In the genomic region with DNA sequence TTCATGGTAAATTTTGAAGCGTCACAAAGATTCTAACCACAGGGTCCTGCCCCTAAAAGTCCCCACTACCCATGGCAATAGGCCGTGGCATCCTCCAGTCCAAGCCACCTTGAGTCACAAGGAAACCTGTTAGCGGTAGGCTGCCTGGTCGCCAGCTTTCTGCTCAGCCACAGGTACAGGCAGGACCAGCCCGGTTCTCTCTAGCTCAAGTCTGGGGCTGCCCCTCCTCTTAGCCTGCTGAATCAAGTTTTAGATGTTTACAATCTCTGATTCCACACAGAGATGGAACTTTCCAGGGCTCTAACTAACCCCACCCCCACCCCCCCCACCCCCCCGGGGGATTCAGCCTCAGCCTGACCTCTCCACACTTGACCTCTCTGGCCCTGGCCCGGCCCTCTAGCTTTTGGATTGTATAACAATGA, we compare ENCODE assay signal across 14 mouse cellular contexts. TPM values are rescaled to one million over a fixed set of nuclear protein-coding genes. Genes with fewer than 3 reads are reported as not detected.
DNase-seq lines count a peak whose midpoint lies in the region; ATAC-seq and TF ChIP-seq lines count a peak whose summit lies in the region.
"Had no signal": no experiment of that assay in that cellular context is flagged by ENCODE, and none has a peak within 500 bp of the region (broad histone marks: within the 10 kb centered on the region; RNA-seq: fewer than 3 reads in every experiment).

No protein-coding gene starts in this region.

- no peaks in the 10 kb centered on the region for H3K36me3 ChIP-seq in heart, embryonic 10.5 days
- no peaks in the 10 kb centered on the region for H3K36me3 ChIP-seq in intestine, postnatal 0 days (ENCODE audit: control insufficient read depth, insufficient read depth)
- H3K36me3 ChIP-seq: stomach, embryonic 15.5 days had no signal

- TF ChIP-seq CTCF in intestine, postnatal 0 days (IDR thresholded peaks at IDR 0.05; ENCODE audit: low read depth): no peak

- intact Hi-C loops in left cerebral cortex, postnatal 25 days (cut with DNase I): no loop called here

- peak overlapping the region; percentile 62; the same call in 1 of the 2 replicates for H3K27ac ChIP-seq in heart, embryonic 10.5 days
- no peak overlapping the region for H3K27ac ChIP-seq in intestine, postnatal 0 days (ENCODE audit: low read depth, low read length)
- H3K27ac ChIP-seq: forebrain, embryonic 13.5 days; liver, embryonic 14.5 days; stomach, embryonic 15.5 days had no signal

- peak; percentile 91 for ATAC-seq in inflammation-experienced regulatory T-cells, adult 6 months
- ATAC-seq in intestine, postnatal 0 days: no peak
- ATAC-seq: forebrain, embryonic 13.5 days had no signal

- no peaks in the 10 kb centered on the region for H3K9me3 ChIP-seq in heart, embryonic 10.5 days
- no peaks in the 10 kb centered on the region for H3K9me3 ChIP-seq in intestine, postnatal 0 days (ENCODE audit: control insufficient read depth)
- H3K9me3 ChIP-seq: forebrain, embryonic 13.5 days; megakaryocyte, embryonic 14.5 days; stomach, embryonic 15.5 days had no signal

- no peak overlapping the region for H3K4me2 ChIP-seq in intestine, postnatal 0 days (replicated peaks; ENCODE audit: low read depth)
- H3K4me2 ChIP-seq: forebrain, embryonic 13.5 days; stomach, embryonic 15.5 days had no signal

- DNase-seq in heart, embryonic 10.5 days (ENCODE audit: low spot score): no peak
- DNase-seq in heart, postnatal 4 days: no peak
- peak; percentile 80 for DNase-seq in CD4-positive, CD25-positive, alpha-beta regulatory T cell, adult 2 months (ENCODE audit: low read depth, low spot score)
- peak; percentile 76 to 81 for DNase-seq in kidney, postnatal 36 days
- DNase-seq in spleen, postnatal 4 days (ENCODE audit: low spot score in 2 of 2): no peak
- no peak for DNase-seq in left cerebral cortex, postnatal 25 days (ENCODE audit: low spot score in 2 of 2)
- DNase-seq: gastrocnemius, postnatal 14 days; right cerebral cortex, adult 18-20 months had no signal

- no peak overlapping the region for H3K4me3 ChIP-seq in heart, embryonic 10.5 days
- no peak overlapping the region for H3K4me3 ChIP-seq in intestine, postnatal 0 days (ENCODE audit: low read depth, low read length)
- H3K4me3 ChIP-seq: forebrain, embryonic 13.5 days; megakaryocyte, embryonic 14.5 days; stomach, embryonic 15.5 days had no signal

- no peak overlapping the region for H3K9ac ChIP-seq in intestine, postnatal 0 days (ENCODE audit: low read depth, low read length)
- H3K9ac ChIP-seq: forebrain, embryonic 13.5 days; liver, embryonic 14.5 days; stomach, embryonic 15.5 days had no signal

- H3K4me1 ChIP-seq in heart, embryonic 10.5 days: peaks cover 42% of the 10 kb centered on the region
- no peaks in the 10 kb centered on the region for H3K4me1 ChIP-seq in intestine, postnatal 0 days (replicated peaks; ENCODE audit: control insufficient read depth, insufficient read depth, low read length)
- H3K4me1 ChIP-seq: megakaryocyte, embryonic 14.5 days had no signal

- H3K27me3 ChIP-seq in heart, embryonic 10.5 days (ENCODE audit: insufficient read depth, poor library complexity, severe bottlenecking): 0 out of 2 replicates have a peak, but pooled peaks cover 6% of the 10 kb centered on the region
- H3K27me3 ChIP-seq in intestine, postnatal 0 days (replicated peaks; ENCODE audit: control insufficient read depth, insufficient read depth, low read length): no peaks in the 10 kb centered on the region
- H3K27me3 ChIP-seq: stomach, embryonic 15.5 days had no signal

- WGBS in heart, embryonic 10.5 days: 55% methylated on average over 7 of the region's 7 CpGs
- WGBS in intestine, postnatal 0 days: 52% methylated on average over 7 of the region's 7 CpGs

RNA-seq across cellular contexts. Expression of a gene that starts 36.4 kb away (rescaled TPM):
- polyA plus RNA-seq in heart, embryonic 10.5 days (2016; fragmentation: Nextera tagmentation; extraction: Ambion mirVana): 324 and 492 TPM in 2 replicates
- 10 to 100 TPM; 96.2 to 97.8 TPM for total RNA-seq in heart, postnatal 4 days (2021)
- polyA plus RNA-seq in inflammation-experienced regulatory T-cells, adult 6 months (2017; shearing (Covaris generic)): 100 to 1,000 TPM; 125 to 343 (median 290) TPM
- polyA plus RNA-seq in intestine, postnatal 0 days (2015; fragmentation: Nextera tagmentation; extraction: Ambion mirVana): 106 and 118 TPM in 2 replicates
- 10 to 100 TPM; 37.5 to 39.2 TPM for total RNA-seq in left cerebral cortex, postnatal 25 days (2021)

RNA-seq across cellular contexts. Expression of a gene that starts 53.7 kb away (rescaled TPM):
- 336 and 390 TPM in 2 replicates for polyA plus RNA-seq in heart, embryonic 10.5 days (2016; fragmentation: Nextera tagmentation; extraction: Ambion mirVana)
- total RNA-seq in heart, postnatal 4 days (2021): 100 to 1,000 TPM; 395 to 405 TPM
- polyA plus RNA-seq in inflammation-experienced regulatory T-cells, adult 6 months (2017; shearing (Covaris generic)): 1,000 to 10,000 TPM in 2 of 3 experiments, 100 to 1,000 TPM in 1; 855 to 1,337 (median 1,209) TPM
- 268 and 276 TPM in 2 replicates for polyA plus RNA-seq in intestine, postnatal 0 days (2015; fragmentation: Nextera tagmentation; extraction: Ambion mirVana)
- total RNA-seq in left cerebral cortex, postnatal 25 days (2021): 100 to 1,000 TPM; 233 to 241 TPM

Comparison
In these comparisons a context has a peak if more than half of its experiments do, and no peak if none do; other contexts are left out.
1. DNase-seq: peak in CD4-positive, CD25-positive, alpha-beta regulatory T cell, adult 2 months (single experiment) and kidney, postnatal 36 days (2 of 2); none in heart, embryonic 10.5 days (single experiment), heart, postnatal 4 days (single experiment), spleen, postnatal 4 days (0 of 2) and left cerebral cortex, postnatal 25 days (0 of 2).